Mouse (Mus musculus): ENCODE measurements around the gene Fpgt. TPM values are rescaled to one million over a fixed set of nuclear protein-coding genes. Genes with fewer than 3 reads are reported as not detected.

The Fpgt gene
- total and polyA plus RNA-seq, 2 experiments, result 6.1 to 25.0 TPM

- TF ChIP-seq CTCF (IDR thresholded peaks at IDR 0.05; ENCODE audit: low read depth, low read length), result no peak
- no peak for TF ChIP-seq POLR2A (IDR thresholded peaks at IDR 0.05; ENCODE audit: extremely low read depth, insufficient read depth, low read length)
- whole genome bisulfite sequencing, result 76% methylated on average over 4 of the region's 4 CpGs
Measured at GRCm38 (mm10) chr3:155077908-155078307, 15.3 kb downstream of the Fpgt start.

GRCm38 (mm10) chr3:155059449-155059822, 33.8 kb downstream of the Fpgt start:
- H3K36me3 ChIP-seq (ENCODE audit: control insufficient read depth, insufficient read depth, low read length), result no peaks in the 10 kb centered on the region
- no peak overlapping the region for H3K4me3 ChIP-seq (ENCODE audit: insufficient read depth, low read depth, low read length)
- no peaks in the 10 kb centered on the region for H3K4me1 ChIP-seq (ENCODE audit: control insufficient read depth, insufficient read depth, low read length)
- no peaks in the 10 kb centered on the region for H3K79me2 ChIP-seq (ENCODE audit: control insufficient read depth, insufficient read depth, low read length)
- no peak for DNase-seq (ENCODE audit: extremely low read depth, low read depth, low spot score)
- TF ChIP-seq POLR2A (IDR thresholded peaks at IDR 0.05; ENCODE audit: extremely low read depth, insufficient read depth, low read length) (no peak), CTCF (IDR thresholded peaks at IDR 0.05; ENCODE audit: low read depth, low read length) (no peak)
- H3K27me3 ChIP-seq (ENCODE audit: control insufficient read depth, insufficient read depth, low read length), result no peaks in the 10 kb centered on the region
- H3K9ac ChIP-seq (ENCODE audit: low read depth, low read length), result no peak overlapping the region
- no peak overlapping the region for H3K27ac ChIP-seq (replicated peaks; ENCODE audit: insufficient read depth, low read depth, low read length)

More at GRCm38 (mm10) chr3:155077908-155078307, 15.3 kb downstream of the Fpgt start:
- Histone ChIP-seq H3K4me3 (ENCODE audit: insufficient read depth, low read depth, low read length) (no peak overlapping the region), H3K27ac (replicated peaks; ENCODE audit: insufficient read depth, low read depth, low read length) (no peak overlapping the region), H3K36me3 (ENCODE audit: control insufficient read depth, insufficient read depth, low read length) (no peaks in the 10 kb centered on the region), H3K9ac (ENCODE audit: low read depth, low read length) (no peak overlapping the region), H3K79me2 (ENCODE audit: control insufficient read depth, insufficient read depth, low read length) (no peaks in the 10 kb centered on the region), H3K4me1 (ENCODE audit: control insufficient read depth, insufficient read depth, low read length) (no peaks in the 10 kb centered on the region), H3K27me3 (ENCODE audit: control insufficient read depth, insufficient read depth, low read length) (no peaks in the 10 kb centered on the region)
- no peak for DNase-seq (ENCODE audit: extremely low read depth, low read depth, low spot score)

DNA sequence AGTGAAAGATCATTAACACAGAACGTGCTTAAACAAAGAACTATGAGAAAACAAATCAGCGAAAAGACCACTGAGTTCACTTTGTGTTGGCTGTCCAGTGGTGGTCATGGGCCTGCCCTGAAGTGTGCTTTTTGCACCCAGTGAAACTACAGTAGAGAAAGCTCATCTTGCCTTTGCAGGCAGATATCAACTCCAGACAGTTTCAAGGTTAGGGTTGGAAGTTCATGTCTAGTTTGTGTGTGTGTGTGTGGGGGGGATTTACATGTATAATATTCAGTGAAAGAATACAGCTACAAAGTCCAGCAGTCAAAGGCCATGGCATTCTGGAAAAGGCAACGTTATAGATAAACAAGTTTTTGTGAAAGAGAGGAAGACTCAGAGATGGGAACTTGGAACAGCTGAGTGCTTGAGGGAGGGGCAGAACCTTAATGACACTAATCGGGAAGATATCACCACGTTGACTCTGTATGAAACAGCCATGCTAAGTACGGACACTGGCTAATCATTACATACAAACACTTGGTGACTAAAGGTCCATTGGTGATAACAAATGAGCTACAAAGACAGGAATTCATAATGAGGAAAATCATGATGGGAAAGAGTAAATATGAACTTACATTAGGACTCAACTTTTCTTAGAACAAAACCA, 34.3 kb downstream of the Fpgt start:
- Histone ChIP-seq H3K27me3 (ENCODE audit: control insufficient read depth, insufficient read depth, low read length) (no peaks in the 10 kb centered on the region), H3K4me3 (ENCODE audit: insufficient read depth, low read depth, low read length) (no peak overlapping the region), H3K27ac (replicated peaks; ENCODE audit: insufficient read depth, low read depth, low read length) (no peak overlapping the region), H3K4me1 (ENCODE audit: control insufficient read depth, insufficient read depth, low read length) (no peaks in the 10 kb centered on the region), H3K9ac (ENCODE audit: low read depth, low read length) (no peak overlapping the region), H3K36me3 (ENCODE audit: control insufficient read depth, insufficient read depth, low read length) (no peaks in the 10 kb centered on the region), H3K79me2 (ENCODE audit: control insufficient read depth, insufficient read depth, low read length) (no peaks in the 10 kb centered on the region)
- no peak for TF ChIP-seq POLR2A (IDR thresholded peaks at IDR 0.05; ENCODE audit: extremely low read depth, insufficient read depth, low read length)
- DNase-seq (ENCODE audit: extremely low read depth, low read depth, low spot score), result no peak
- WGBS, result 58% methylated on average over 6 of the region's 6 CpGs

- Histone ChIP-seq H3K4me1 (ENCODE audit: control insufficient read depth, insufficient read depth, low read length) (no peaks in the 10 kb centered on the region), H3K27ac (replicated peaks; ENCODE audit: insufficient read depth, low read depth, low read length) (no peak overlapping the region), H3K36me3 (ENCODE audit: control insufficient read depth, insufficient read depth, low read length) (no peaks in the 10 kb centered on the region), H3K9ac (ENCODE audit: low read depth, low read length) (no peak overlapping the region), H3K27me3 (ENCODE audit: control insufficient read depth, insufficient read depth, low read length) (no peaks in the 10 kb centered on the region), H3K79me2 (ENCODE audit: control insufficient read depth, insufficient read depth, low read length) (no peaks in the 10 kb centered on the region), H3K4me3 (ENCODE audit: insufficient read depth, low read depth, low read length) (no peak overlapping the region)
- TF ChIP-seq CTCF (IDR thresholded peaks at IDR 0.05; ENCODE audit: low read depth, low read length) (no peak), POLR2A (IDR thresholded peaks at IDR 0.05; ENCODE audit: extremely low read depth, insufficient read depth, low read length) (no peak)
- no peak for DNase-seq (ENCODE audit: extremely low read depth, low read depth, low spot score)
Measured at GRCm38 (mm10) chr3:155057566-155057965, 35.6 kb downstream of the Fpgt start.

DNA sequence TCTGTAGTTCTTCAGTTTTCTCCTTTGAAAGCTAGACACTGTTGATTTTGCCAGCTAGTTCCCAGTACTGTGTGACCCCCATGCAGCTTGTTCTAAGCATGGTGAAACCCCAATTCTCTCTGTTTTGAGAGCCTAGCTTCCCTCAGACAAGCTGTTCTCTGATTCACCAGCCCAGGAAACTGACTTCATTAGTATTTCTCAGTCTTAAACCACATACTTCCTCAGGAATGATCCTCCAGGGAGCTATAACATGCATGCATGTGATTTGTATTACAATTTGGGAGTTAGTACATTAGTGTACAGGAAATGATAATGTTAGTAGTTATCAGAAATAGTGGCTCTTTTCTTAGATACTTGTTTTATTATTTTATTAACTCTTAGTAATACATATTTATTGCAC, 36.6 kb downstream of the Fpgt start:
- Histone ChIP-seq H3K27me3 (ENCODE audit: control insufficient read depth, insufficient read depth, low read length) (no peaks in the 10 kb centered on the region), H3K4me1 (ENCODE audit: control insufficient read depth, insufficient read depth, low read length) (no peaks in the 10 kb centered on the region), H3K27ac (replicated peaks; ENCODE audit: insufficient read depth, low read depth, low read length) (no peak overlapping the region), H3K9ac (ENCODE audit: low read depth, low read length) (no peak overlapping the region), H3K4me3 (ENCODE audit: insufficient read depth, low read depth, low read length) (no peak overlapping the region), H3K36me3 (ENCODE audit: control insufficient read depth, insufficient read depth, low read length) (no peaks in the 10 kb centered on the region), H3K79me2 (ENCODE audit: control insufficient read depth, insufficient read depth, low read length) (no peaks in the 10 kb centered on the region)
- no peak for DNase-seq (ENCODE audit: extremely low read depth, low read depth, low spot score)
- TF ChIP-seq CTCF (IDR thresholded peaks at IDR 0.05; ENCODE audit: low read depth, low read length) (no peak), POLR2A (IDR thresholded peaks at IDR 0.05; ENCODE audit: extremely low read depth, insufficient read depth, low read length) (no peak)

- H3K9ac ChIP-seq (ENCODE audit: low read depth, low read length), result no peak within 1 kb of the TSS
- no peak for TF ChIP-seq CTCF (IDR thresholded peaks at IDR 0.05; ENCODE audit: low read depth, low read length)
- no peak for TF ChIP-seq POLR2A (IDR thresholded peaks at IDR 0.05; ENCODE audit: extremely low read depth, insufficient read depth, low read length)
Measured at GRCm38 (mm10) chr3:155055231-155055916, 37.8 kb downstream of the Fpgt start, which contains the start of gene Tnni3k. Gene Tnni3k (minus strand): TSS chr3:155055407.

More at GRCm38 (mm10) chr3:155055231-155055916, 37.8 kb downstream of the Fpgt start, which contains the start of gene Tnni3k:
- no peaks in the 10 kb centered on the region for H3K79me2 ChIP-seq (ENCODE audit: control insufficient read depth, insufficient read depth, low read length)
- no peak within 1 kb of the TSS for H3K4me3 ChIP-seq (ENCODE audit: insufficient read depth, low read depth, low read length)
- 55% methylated on average over 6 of the region's 6 CpGs for WGBS
- no peak for DNase-seq (ENCODE audit: extremely low read depth, low read depth, low spot score)
- no peaks in the 10 kb centered on the region for H3K27me3 ChIP-seq (ENCODE audit: control insufficient read depth, insufficient read depth, low read length)
- H3K27ac ChIP-seq (replicated peaks; ENCODE audit: insufficient read depth, low read depth, low read length), result no peak within 1 kb of the TSS
- H3K4me1 ChIP-seq (ENCODE audit: control insufficient read depth, insufficient read depth, low read length), result no peaks in the 10 kb centered on the region
- H3K36me3 ChIP-seq (ENCODE audit: control insufficient read depth, insufficient read depth, low read length), result no peaks in the 10 kb centered on the region
